Comparison of ENCODE assay signal across 8 mouse cellular contexts in the genomic region with DNA sequence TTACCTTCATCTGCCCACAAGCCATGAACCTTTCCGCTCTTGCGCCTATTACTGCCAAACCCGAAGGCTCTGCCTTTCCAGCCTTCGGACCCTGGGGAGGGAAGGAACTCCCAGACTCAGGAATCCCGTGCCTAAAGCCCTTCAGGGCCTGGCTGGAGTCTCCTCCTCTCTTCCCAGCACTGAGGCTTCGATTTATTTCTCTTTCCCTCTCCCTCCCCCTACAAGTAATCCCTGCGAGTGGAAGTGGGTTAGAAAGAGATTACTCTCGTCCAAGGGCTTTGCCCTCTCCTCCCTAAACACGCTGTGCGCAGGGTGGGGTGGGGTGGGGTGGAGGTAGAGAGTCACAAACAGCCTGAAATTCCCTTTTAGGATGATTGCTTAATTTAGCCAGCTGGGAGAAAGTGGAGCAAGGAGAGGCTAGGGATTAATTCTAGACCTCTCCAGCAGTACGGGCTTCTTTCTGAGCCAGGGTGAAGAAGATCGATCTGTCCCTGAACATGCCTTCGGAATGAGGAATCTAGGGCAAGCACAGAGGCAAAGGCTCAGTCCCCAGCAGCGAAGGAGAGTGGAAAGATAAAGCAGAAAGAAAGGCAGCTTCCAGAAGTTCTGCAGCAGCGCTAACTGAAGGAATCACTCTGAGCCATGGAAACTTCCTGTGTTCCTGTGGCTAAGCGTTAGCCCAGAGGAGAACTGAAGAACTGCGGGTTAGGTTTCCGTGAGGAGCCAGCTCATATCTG. TPM values are rescaled to one million over a fixed set of nuclear protein-coding genes. Genes with fewer than 3 reads are reported as not detected.
DNase-seq lines count a peak whose midpoint lies in the region; ATAC-seq and TF ChIP-seq lines count a peak whose summit lies in the region.

No protein-coding gene starts in this region.

- H3K4me2 ChIP-seq in embryonic facial prominence, embryonic 11.5 days (ENCODE audit: low read depth, low read length): peak overlapping the region; percentile 64
- peak overlapping the region; percentile 61 for H3K4me2 ChIP-seq in liver, embryonic 13.5 days
- peak overlapping the region; percentile 69 for H3K4me2 ChIP-seq in neural tube, embryonic 14.5 days (ENCODE audit: low read depth, low read length)

- no peak overlapping the region for H3K4me3 ChIP-seq in liver, adult 2 months (ENCODE audit: insufficient read depth, low read depth, low read length)
- no peak overlapping the region for H3K4me3 ChIP-seq in embryonic facial prominence, embryonic 11.5 days (ENCODE audit: low read depth, low read length)
- H3K4me3 ChIP-seq in liver, embryonic 13.5 days (replicated peaks): peak overlapping the region; percentile 34
- H3K4me3 ChIP-seq in neural tube, embryonic 14.5 days (ENCODE audit: low read depth, low read length): peak overlapping the region; percentile 4; the same call in 1 of the 2 replicates

- no peak for DNase-seq in liver, adult 2 months (ENCODE audit: extremely low read depth, low read depth, low spot score)
- DNase-seq in liver: no peak
- DNase-seq in embryonic facial prominence, embryonic 11.5 days (ENCODE audit: low spot score): peak; percentile 77
- DNase-seq in heart, postnatal 4 days: peak; percentile 40
- no peak for DNase-seq in liver, embryonic 13.5 days
- no peak for DNase-seq in frontal cortex, postnatal 10 days (ENCODE audit: low spot score in 2 of 2)

- no peaks in the 10 kb centered on the region for H3K9me3 ChIP-seq in embryonic facial prominence, embryonic 11.5 days (replicated peaks; ENCODE audit: control insufficient read depth, low read length)
- no peaks in the 10 kb centered on the region for H3K9me3 ChIP-seq in liver, embryonic 13.5 days (replicated peaks)
- no peaks in the 10 kb centered on the region for H3K9me3 ChIP-seq in neural tube, embryonic 14.5 days (ENCODE audit: control insufficient read depth, low read length)

- H3K79me2 ChIP-seq in liver, adult 2 months (ENCODE audit: control insufficient read depth, insufficient read depth, low read length): no peaks in the 10 kb centered on the region

- 7% methylated on average over 18 of the region's 18 CpGs for WGBS in liver, adult 2 months
- 3% methylated on average over 18 of the region's 18 CpGs for WGBS in embryonic facial prominence, embryonic 11.5 days
- WGBS in liver, embryonic 13.5 days (ENCODE audit: insufficient replicate concordance): 5% methylated on average over 18 of the region's 18 CpGs
- 6% methylated on average over 18 of the region's 18 CpGs for WGBS in neural tube, embryonic 14.5 days

- TF ChIP-seq POLR2A in liver, adult 2 months (IDR thresholded peaks at IDR 0.05; ENCODE audit: extremely low read depth, insufficient read depth, low read length): no peak

- TF ChIP-seq CTCF in liver, adult 2 months (IDR thresholded peaks at IDR 0.05; ENCODE audit: low read depth, low read length): peak; percentile 24; the same call in 1 of the 2 replicates

- ATAC-seq in embryonic facial prominence, embryonic 11.5 days (replicated peaks; ENCODE audit: insufficient number of reproducible peaks, low FRiP score, low TSS enrichment, low read depth): no peak
- ATAC-seq in liver, embryonic 13.5 days (ENCODE audit: low read depth): no peak
- no peak for ATAC-seq in neural tube, embryonic 14.5 days (ENCODE audit: low read depth)
- no peak for ATAC-seq in inflammation-experienced regulatory T-cells, adult 6 months

- no peak overlapping the region for H3K27ac ChIP-seq in liver, adult 2 months (replicated peaks; ENCODE audit: insufficient read depth, low read depth, low read length)
- H3K27ac ChIP-seq in embryonic facial prominence, embryonic 11.5 days (replicated peaks; ENCODE audit: low read depth, low read length): no peak overlapping the region
- H3K27ac ChIP-seq in liver, embryonic 13.5 days: no peak overlapping the region
- H3K27ac ChIP-seq in neural tube, embryonic 14.5 days (ENCODE audit: low read depth, low read length): peak overlapping the region; percentile 48; the same call in 1 of the 2 replicates

- no peaks in the 10 kb centered on the region for H3K36me3 ChIP-seq in liver, adult 2 months (ENCODE audit: control insufficient read depth, insufficient read depth, low read length)
- H3K36me3 ChIP-seq in embryonic facial prominence, embryonic 11.5 days (replicated peaks; ENCODE audit: control insufficient read depth, insufficient read depth, low read depth, low read length): no peaks in the 10 kb centered on the region
- no peaks in the 10 kb centered on the region for H3K36me3 ChIP-seq in liver, embryonic 13.5 days
- no peaks in the 10 kb centered on the region for H3K36me3 ChIP-seq in neural tube, embryonic 14.5 days (ENCODE audit: control insufficient read depth, insufficient read depth, low read length)

- H3K9ac ChIP-seq in liver, adult 2 months (ENCODE audit: low read depth, low read length): peak overlapping the region; percentile 47
- H3K9ac ChIP-seq in embryonic facial prominence, embryonic 11.5 days (replicated peaks; ENCODE audit: low read length): peak overlapping the region; percentile 22
- H3K9ac ChIP-seq in liver, embryonic 13.5 days: peak overlapping the region; percentile 37; the same call in 1 of the 2 replicates
- no peak overlapping the region for H3K9ac ChIP-seq in neural tube, embryonic 14.5 days (replicated peaks; ENCODE audit: low read depth, low read length)

- H3K4me1 ChIP-seq in liver, adult 2 months (ENCODE audit: control insufficient read depth, insufficient read depth, low read length): peaks cover 3% of the 10 kb centered on the region; the same call in 1 of the 2 replicates
- 0 out of 2 replicates have a peak, but pooled peaks cover 3% of the 10 kb centered on the region for H3K4me1 ChIP-seq in embryonic facial prominence, embryonic 11.5 days (ENCODE audit: control insufficient read depth, insufficient read depth, low read length)
- H3K4me1 ChIP-seq in liver, embryonic 13.5 days (replicated peaks): peaks cover 32% of the 10 kb centered on the region
- H3K4me1 ChIP-seq in neural tube, embryonic 14.5 days (ENCODE audit: control insufficient read depth, insufficient read depth, low read length): peaks cover 5% of the 10 kb centered on the region; the same call in 1 of the 2 replicates

- H3K27me3 ChIP-seq in liver, adult 2 months (ENCODE audit: control insufficient read depth, insufficient read depth, low read length): no peaks in the 10 kb centered on the region
- H3K27me3 ChIP-seq in embryonic facial prominence, embryonic 11.5 days (ENCODE audit: control insufficient read depth, insufficient read depth, low read length): no peaks in the 10 kb centered on the region
- peaks cover 31% of the 10 kb centered on the region for H3K27me3 ChIP-seq in liver, embryonic 13.5 days
- H3K27me3 ChIP-seq in neural tube, embryonic 14.5 days (ENCODE audit: control insufficient read depth, insufficient read depth, low read length): no peaks in the 10 kb centered on the region

RNA-seq across cellular contexts. Expression of a gene that starts 4.5 kb away (rescaled TPM):
- total RNA-seq in liver, adult 2 months (2014; rRNA removed): 19.0 and 19.9 TPM in 2 replicates
- 12.8 and 13.3 TPM in 2 replicates for polyA plus RNA-seq in liver, adult 2 months (2012; rRNA removed)
- 57.2 and 61.3 TPM in 2 replicates for polyA plus RNA-seq in embryonic facial prominence, embryonic 11.5 days (2014; fragmentation: Nextera tagmentation; extraction: Ambion mirVana)
- 10 to 100 TPM; 45.1 to 47.3 TPM for total RNA-seq in heart, postnatal 4 days (2021)
- 33.4 and 39.8 TPM in 2 replicates for polyA plus RNA-seq in liver, embryonic 13.5 days (2015; fragmentation: Nextera tagmentation; extraction: Ambion mirVana)
- polyA plus RNA-seq in neural tube, embryonic 14.5 days (2014; fragmentation: Nextera tagmentation; extraction: Ambion mirVana): 43.9 and 44.0 TPM in 2 replicates
- polyA plus RNA-seq in inflammation-experienced regulatory T-cells, adult 6 months (2017; shearing (Covaris generic)): 10 to 100 TPM; 39.1 to 45.1 (median 39.1) TPM

RNA-seq across cellular contexts. Expression of a gene that starts 30.6 kb away (rescaled TPM):
- 12.2 and 21.2 TPM in 2 replicates for total RNA-seq in liver, adult 2 months (2014; rRNA removed)
- polyA plus RNA-seq in liver, adult 2 months (2012; rRNA removed): 7.1 and 9.1 TPM in 2 replicates
- 70.3 and 75.1 TPM in 2 replicates for polyA plus RNA-seq in embryonic facial prominence, embryonic 11.5 days (2014; fragmentation: Nextera tagmentation; extraction: Ambion mirVana)
- 10 to 100 TPM; 85.9 to 97.2 TPM for total RNA-seq in heart, postnatal 4 days (2021)
- 19.1 and 22.0 TPM in 2 replicates for polyA plus RNA-seq in liver, embryonic 13.5 days (2015; fragmentation: Nextera tagmentation; extraction: Ambion mirVana)
- 137 and 157 TPM in 2 replicates for polyA plus RNA-seq in neural tube, embryonic 14.5 days (2014; fragmentation: Nextera tagmentation; extraction: Ambion mirVana)
- polyA plus RNA-seq in inflammation-experienced regulatory T-cells, adult 6 months (2017; shearing (Covaris generic)): 10 to 100 TPM; 23.4 to 47.0 (median 45.1) TPM

RNA-seq across cellular contexts. Expression of a gene that starts 40.8 kb away (rescaled TPM):
- not detected in 2 replicates for total RNA-seq in liver, adult 2 months (2014; rRNA removed)
- polyA plus RNA-seq in liver, adult 2 months (2012; rRNA removed): 0.01 TPM in 1 of 2 replicates, not detected in the other
- 0.01 and 0.04 TPM in 2 replicates for polyA plus RNA-seq in embryonic facial prominence, embryonic 11.5 days (2014; fragmentation: Nextera tagmentation; extraction: Ambion mirVana)
- total RNA-seq in heart, postnatal 4 days (2021): under 1 TPM; 0.05 to 0.17 TPM
- 0.01 TPM in 1 of 2 replicates, not detected in the other for polyA plus RNA-seq in liver, embryonic 13.5 days (2015; fragmentation: Nextera tagmentation; extraction: Ambion mirVana)
- 0.49 and 0.71 TPM in 2 replicates for polyA plus RNA-seq in neural tube, embryonic 14.5 days (2014; fragmentation: Nextera tagmentation; extraction: Ambion mirVana)
- polyA plus RNA-seq in inflammation-experienced regulatory T-cells, adult 6 months (2017; shearing (Covaris generic)): under 1 TPM; 0.18 to 0.37 (median 0.27) TPM

RNA-seq across cellular contexts. Expression of a gene that starts 51.3 kb away (rescaled TPM):
- total RNA-seq in liver, adult 2 months (2014; rRNA removed): 4.0 TPM in 2 replicates
- 3.1 and 3.7 TPM in 2 replicates for polyA plus RNA-seq in liver, adult 2 months (2012; rRNA removed)
- 2.4 and 2.8 TPM in 2 replicates for polyA plus RNA-seq in embryonic facial prominence, embryonic 11.5 days (2014; fragmentation: Nextera tagmentation; extraction: Ambion mirVana)
- 10 to 100 TPM; 24.2 to 28.9 TPM for total RNA-seq in heart, postnatal 4 days (2021)
- polyA plus RNA-seq in liver, embryonic 13.5 days (2015; fragmentation: Nextera tagmentation; extraction: Ambion mirVana): 1.0 and 1.1 TPM in 2 replicates
- 6.3 and 6.7 TPM in 2 replicates for polyA plus RNA-seq in neural tube, embryonic 14.5 days (2014; fragmentation: Nextera tagmentation; extraction: Ambion mirVana)
- polyA plus RNA-seq in inflammation-experienced regulatory T-cells, adult 6 months (2017; shearing (Covaris generic)): 1 to 10 TPM; 5.9 to 8.5 (median 7.9) TPM

Comparison
In these comparisons a context has a peak if more than half of its experiments do, and no peak if none do; other contexts are left out.
1. H3K4me3 ChIP-seq: peak in liver, embryonic 13.5 days (single experiment) and neural tube, embryonic 14.5 days (single experiment); none in liver, adult 2 months (single experiment) and embryonic facial prominence, embryonic 11.5 days (single experiment).
2. DNase-seq: peak in embryonic facial prominence, embryonic 11.5 days (single experiment) and heart, postnatal 4 days (single experiment); none in liver, adult 2 months (single experiment), liver (single experiment), liver, embryonic 13.5 days (single experiment) and frontal cortex, postnatal 10 days (0 of 2).
3. Peak in every context shown above with its lines, with median percentiles within 50 percentile points of each other: H3K4me2 ChIP-seq.